Mouse (Mus musculus): ENCODE data around the gene Elmod3.

Gene Elmod3

GRCm38 (mm10) chr6:72597956-72598753, at the start of gene Elmod3, which contains the start of gene Retsat:
TSS of gene Elmod3 (minus strand) at chr6:72598413.
TSS of gene Retsat (plus strand) at chr6:72598475.
- peak; percentile 83 for DNase-seq (ENCODE audit: low spot score)

- DNase-seq (ENCODE audit: low spot score) = peak; percentile 55
Measured at GRCm38 (mm10) chr6:72647383-72647820, 49.2 kb upstream of the Elmod3 start.

GRCm38 (mm10) chr6:72645364-72645763, 47.2 kb upstream of the Elmod3 start:
- DNase-seq (ENCODE audit: low spot score) = no peak

GRCm38 (mm10) chr6:72644576-72644975, 46.4 kb upstream of the Elmod3 start:
- DNase-seq (ENCODE audit: low spot score) = no peak

- no peak for DNase-seq (ENCODE audit: low spot score)
Measured at GRCm38 (mm10) chr6:72641218-72641954, 43.2 kb upstream of the Elmod3 start.

- DNase-seq (ENCODE audit: low spot score) = no peak
Measured at GRCm38 (mm10) chr6:72636940-72637339, 38.7 kb upstream of the Elmod3 start.

- DNase-seq (ENCODE audit: low spot score) = peak; percentile 43
Measured at GRCm38 (mm10) chr6:72635760-72636431, 37.7 kb upstream of the Elmod3 start.

- DNase-seq (ENCODE audit: low spot score) = peak; percentile 61
Measured at GRCm38 (mm10) chr6:72634311-72634710, 36.1 kb upstream of the Elmod3 start.

GRCm38 (mm10) chr6:72631700-72632099, 33.5 kb upstream of the Elmod3 start:
- no peak for DNase-seq (ENCODE audit: low spot score)

- no peak for DNase-seq (ENCODE audit: low spot score)
Measured at GRCm38 (mm10) chr6:72630961-72631360, 32.7 kb upstream of the Elmod3 start.

- no peak for DNase-seq (ENCODE audit: low spot score)
Measured at GRCm38 (mm10) chr6:72630370-72630769, 32.2 kb upstream of the Elmod3 start.

GRCm38 (mm10) chr6:72627276-72627675, 29.1 kb upstream of the Elmod3 start:
- DNase-seq (ENCODE audit: low spot score) = no peak

GRCm38 (mm10) chr6:72626391-72626790, 28.2 kb upstream of the Elmod3 start:
- no peak for DNase-seq (ENCODE audit: low spot score)

- DNase-seq (ENCODE audit: low spot score) = no peak
Measured at GRCm38 (mm10) chr6:72623661-72624402, 25.6 kb upstream of the Elmod3 start.

GRCm38 (mm10) chr6:72622917-72623316, 24.7 kb upstream of the Elmod3 start:
- DNase-seq (ENCODE audit: low spot score) = no peak

- no peak for DNase-seq (ENCODE audit: low spot score)
Measured at GRCm38 (mm10) chr6:72620920-72621319, 22.7 kb upstream of the Elmod3 start.

GRCm38 (mm10) chr6:72619734-72620532, 21.7 kb upstream of the Elmod3 start:
- no peak for DNase-seq (ENCODE audit: low spot score)

- peak; percentile 98 for DNase-seq (ENCODE audit: low spot score)
Measured at GRCm38 (mm10) chr6:72616643-72617288, 18.6 kb upstream of the Elmod3 start, which contains the start of gene Tgoln1. TSS of gene Tgoln1 (minus strand) at chr6:72617000.

GRCm38 (mm10) chr6:72615561-72616375, 17.6 kb upstream of the Elmod3 start:
- DNase-seq (ENCODE audit: low spot score) = peak; percentile 66

Data from T-cell, adult 2 months (primary cell).